Mouse (Mus musculus): ENCODE data around the gene Ppp4r3a. TPM values are rescaled to one million over a fixed set of nuclear protein-coding genes. Genes with fewer than 3 reads are reported as not detected.
A peak's percentile ranks its signal among the peaks of the same experiment; 100 is the strongest.

The Ppp4r3a gene
- polyA plus RNA-seq, 1 experiment from 2014 or later: 59.9 TPM

GRCm38 (mm10) chr12:101089955-101090354, 6.5 kb upstream of the Ppp4r3a start:
- H3K27me3 ChIP-seq (ENCODE audit: control insufficient read depth, insufficient read depth, low read length): no peaks in the 10 kb centered on the region
- no peak overlapping the region for H3K9ac ChIP-seq (ENCODE audit: low read depth, low read length)
- no peaks in the 10 kb centered on the region for H3K4me1 ChIP-seq (replicated peaks; ENCODE audit: control insufficient read depth, insufficient read depth, low read length)
- no peak overlapping the region for H3K4me3 ChIP-seq (ENCODE audit: low read depth, low read length)
- H3K36me3 ChIP-seq (ENCODE audit: control insufficient read depth, insufficient read depth, low read length): no peaks in the 10 kb centered on the region
- WGBS: 70% methylated on average over 1 of the region's 1 CpGs
- H3K27ac ChIP-seq (ENCODE audit: low read depth, low read length): no peak overlapping the region
- DNase-seq (ENCODE audit: low spot score) (no peak), ATAC-seq (ENCODE audit: low FRiP score) (no peak)
- no peaks in the 10 kb centered on the region for H3K9me3 ChIP-seq (ENCODE audit: control insufficient read depth, low read length)
- H3K4me2 ChIP-seq (replicated peaks; ENCODE audit: low read depth, low read length): no peak overlapping the region

- DNase-seq (ENCODE audit: low spot score): no peak
- whole genome bisulfite sequencing: 92% methylated on average over 1 of the region's 1 CpGs
- no peaks in the 10 kb centered on the region for H3K27me3 ChIP-seq (ENCODE audit: control insufficient read depth, insufficient read depth, low read length)
- no peaks in the 10 kb centered on the region for H3K36me3 ChIP-seq (ENCODE audit: control insufficient read depth, insufficient read depth, low read length)
- no peak overlapping the region for H3K4me3 ChIP-seq (ENCODE audit: low read depth, low read length)
- H3K4me1 ChIP-seq (replicated peaks; ENCODE audit: control insufficient read depth, insufficient read depth, low read length): no peaks in the 10 kb centered on the region
- H3K9ac ChIP-seq (ENCODE audit: low read depth, low read length): no peak overlapping the region
- no peak overlapping the region for H3K4me2 ChIP-seq (replicated peaks; ENCODE audit: low read depth, low read length)
- H3K27ac ChIP-seq (ENCODE audit: low read depth, low read length): no peak overlapping the region
- no peaks in the 10 kb centered on the region for H3K9me3 ChIP-seq (ENCODE audit: control insufficient read depth, low read length)
- ATAC-seq (ENCODE audit: low FRiP score): no peak
Measured at GRCm38 (mm10) chr12:101087406-101087805, 3.9 kb upstream of the Ppp4r3a start.

- Histone ChIP-seq H3K27me3 (ENCODE audit: control insufficient read depth, insufficient read depth, low read length) (no peaks in the 10 kb centered on the region), H3K27ac (ENCODE audit: low read depth, low read length) (no peak overlapping the region), H3K4me2 (replicated peaks; ENCODE audit: low read depth, low read length) (no peak overlapping the region), H3K4me1 (replicated peaks; ENCODE audit: control insufficient read depth, insufficient read depth, low read length) (no peaks in the 10 kb centered on the region), H3K36me3 (ENCODE audit: control insufficient read depth, insufficient read depth, low read length) (no peaks in the 10 kb centered on the region), H3K9ac (ENCODE audit: low read depth, low read length) (no peak overlapping the region), H3K9me3 (ENCODE audit: control insufficient read depth, low read length) (no peaks in the 10 kb centered on the region), H3K4me3 (ENCODE audit: low read depth, low read length) (no peak overlapping the region)
- 93% methylated on average over 9 of the region's 9 CpGs for WGBS
- ATAC-seq (ENCODE audit: low FRiP score): no peak
- DNase-seq (ENCODE audit: low spot score): no peak
Measured at GRCm38 (mm10) chr12:101084881-101085666, 1.6 kb upstream of the Ppp4r3a start.

GRCm38 (mm10) chr12:101084237-101084636, 735 bp upstream of the Ppp4r3a start:
- Histone ChIP-seq H3K4me1 (replicated peaks; ENCODE audit: control insufficient read depth, insufficient read depth, low read length) (no peaks in the 10 kb centered on the region), H3K36me3 (ENCODE audit: control insufficient read depth, insufficient read depth, low read length) (no peaks in the 10 kb centered on the region), H3K4me2 (replicated peaks; ENCODE audit: low read depth, low read length) (peak overlapping the region; percentile 59), H3K9ac (ENCODE audit: low read depth, low read length) (peak overlapping the region; percentile 97), H3K9me3 (ENCODE audit: control insufficient read depth, low read length) (no peaks in the 10 kb centered on the region), H3K4me3 (ENCODE audit: low read depth, low read length) (peak overlapping the region; percentile 99), H3K27me3 (ENCODE audit: control insufficient read depth, insufficient read depth, low read length) (no peaks in the 10 kb centered on the region), H3K27ac (ENCODE audit: low read depth, low read length) (peak overlapping the region; percentile 98)
- DNase-seq (ENCODE audit: low spot score): peak; percentile 37
- 0 out of 2 replicates have a peak, but pooled peaks have one; percentile 0 for ATAC-seq (ENCODE audit: low FRiP score)
- 31% methylated on average over 4 of the region's 4 CpGs for WGBS

GRCm38 (mm10) chr12:101083839-101084195, 315 bp upstream of the Ppp4r3a start:
- no peaks in the 10 kb centered on the region for H3K9me3 ChIP-seq (ENCODE audit: control insufficient read depth, low read length)
- H3K27me3 ChIP-seq (ENCODE audit: control insufficient read depth, insufficient read depth, low read length): no peaks in the 10 kb centered on the region
- ATAC-seq (ENCODE audit: low FRiP score) (peak; percentile 73), DNase-seq (ENCODE audit: low spot score) (no peak)
- H3K36me3 ChIP-seq (ENCODE audit: control insufficient read depth, insufficient read depth, low read length): no peaks in the 10 kb centered on the region
- peak overlapping the region; percentile 99 for H3K4me3 ChIP-seq (ENCODE audit: low read depth, low read length)
- H3K9ac ChIP-seq (ENCODE audit: low read depth, low read length): peak overlapping the region; percentile 97
- peak overlapping the region; percentile 98 for H3K27ac ChIP-seq (ENCODE audit: low read depth, low read length)
- no peaks in the 10 kb centered on the region for H3K4me1 ChIP-seq (replicated peaks; ENCODE audit: control insufficient read depth, insufficient read depth, low read length)
- H3K4me2 ChIP-seq (replicated peaks; ENCODE audit: low read depth, low read length): peak overlapping the region; percentile 59
- under 1% methylated on average over 23 of the region's 23 CpGs for WGBS

GRCm38 (mm10) chr12:101082296-101083075, 1.0 kb downstream of the Ppp4r3a start:
- H3K4me1 ChIP-seq (replicated peaks; ENCODE audit: control insufficient read depth, insufficient read depth, low read length): no peaks in the 10 kb centered on the region
- H3K4me3 ChIP-seq (ENCODE audit: low read depth, low read length): peak overlapping the region; percentile 99
- peak overlapping the region; percentile 98 for H3K27ac ChIP-seq (ENCODE audit: low read depth, low read length)
- no peaks in the 10 kb centered on the region for H3K9me3 ChIP-seq (ENCODE audit: control insufficient read depth, low read length)
- ATAC-seq (ENCODE audit: low FRiP score) (peak; percentile 18), DNase-seq (ENCODE audit: low spot score) (peak; percentile 59)
- H3K4me2 ChIP-seq (replicated peaks; ENCODE audit: low read depth, low read length): peak overlapping the region; percentile 82
- H3K36me3 ChIP-seq (ENCODE audit: control insufficient read depth, insufficient read depth, low read length): no peaks in the 10 kb centered on the region
- no peaks in the 10 kb centered on the region for H3K27me3 ChIP-seq (ENCODE audit: control insufficient read depth, insufficient read depth, low read length)
- H3K9ac ChIP-seq (ENCODE audit: low read depth, low read length): peak overlapping the region; percentile 97
- WGBS: under 1% methylated on average over 69 of the region's 69 CpGs

GRCm38 (mm10) chr12:101077955-101078354, 5.5 kb downstream of the Ppp4r3a start:
- Histone ChIP-seq H3K27me3 (ENCODE audit: control insufficient read depth, insufficient read depth, low read length) (no peaks in the 10 kb centered on the region), H3K36me3 (ENCODE audit: control insufficient read depth, insufficient read depth, low read length) (no peaks in the 10 kb centered on the region)
- no peak for DNase-seq (ENCODE audit: low spot score)

GRCm38 (mm10) chr12:101075433-101075832, 8.1 kb downstream of the Ppp4r3a start:
- Histone ChIP-seq H3K4me1 (replicated peaks; ENCODE audit: control insufficient read depth, insufficient read depth, low read length) (no peaks in the 10 kb centered on the region), H3K9ac (ENCODE audit: low read depth, low read length) (no peak overlapping the region), H3K4me2 (replicated peaks; ENCODE audit: low read depth, low read length) (no peak overlapping the region), H3K27me3 (ENCODE audit: control insufficient read depth, insufficient read depth, low read length) (no peaks in the 10 kb centered on the region), H3K4me3 (ENCODE audit: low read depth, low read length) (no peak overlapping the region), H3K36me3 (ENCODE audit: control insufficient read depth, insufficient read depth, low read length) (no peaks in the 10 kb centered on the region), H3K27ac (ENCODE audit: low read depth, low read length) (no peak overlapping the region), H3K9me3 (ENCODE audit: control insufficient read depth, low read length) (no peaks in the 10 kb centered on the region)
- DNase-seq (ENCODE audit: low spot score): no peak
- ATAC-seq (ENCODE audit: low FRiP score): no peak
- WGBS: 96% methylated on average over 3 of the region's 3 CpGs

More at GRCm38 (mm10) chr12:101077955-101078354, 5.5 kb downstream of the Ppp4r3a start:
- no peak for ATAC-seq (ENCODE audit: low FRiP score)
- no peaks in the 10 kb centered on the region for H3K9me3 ChIP-seq (ENCODE audit: control insufficient read depth, low read length)
- H3K27ac ChIP-seq (ENCODE audit: low read depth, low read length): no peak overlapping the region
- H3K4me3 ChIP-seq (ENCODE audit: low read depth, low read length): no peak overlapping the region
- no peak overlapping the region for H3K4me2 ChIP-seq (replicated peaks; ENCODE audit: low read depth, low read length)
- no peaks in the 10 kb centered on the region for H3K4me1 ChIP-seq (replicated peaks; ENCODE audit: control insufficient read depth, insufficient read depth, low read length)
- H3K9ac ChIP-seq (ENCODE audit: low read depth, low read length): no peak overlapping the region
